ENCODE assay signal across 28 mouse cellular contexts in genomic region chr7:84098098-84098497, GRCm38 (mm10). TPM values are rescaled to one million over a fixed set of nuclear protein-coding genes. Genes with fewer than 3 reads are reported as not detected.
"Had no signal": no experiment of that assay in that cellular context is flagged by ENCODE, and none has a peak within 500 bp of the region (broad histone marks: within the 10 kb centered on the region; RNA-seq: fewer than 3 reads in every experiment).

No protein-coding gene starts in this region.

- H3K27ac ChIP-seq: gastrocnemius, adult 2 months; heart, embryonic 10.5 days; hindbrain, embryonic 13.5 days; hindbrain, embryonic 15.5 days; hindbrain, postnatal 0 days; kidney, embryonic 15.5 days; kidney, postnatal 0 days; limb, embryonic 13.5 days; limb, embryonic 15.5 days; liver, embryonic 12.5 days; liver, embryonic 14.5 days had no signal

- H3K9ac ChIP-seq: heart, embryonic 12.5 days; hindbrain, embryonic 13.5 days; hindbrain, embryonic 15.5 days; kidney, embryonic 15.5 days; limb, embryonic 13.5 days; limb, embryonic 15.5 days; liver, embryonic 12.5 days; liver, embryonic 14.5 days had no signal

- H3K27me3 ChIP-seq: heart, embryonic 12.5 days; hindbrain, embryonic 13.5 days; hindbrain, embryonic 15.5 days; kidney, embryonic 15.5 days; limb, embryonic 13.5 days; limb, embryonic 15.5 days; liver, embryonic 12.5 days had no signal

- H3K4me1 ChIP-seq: heart, embryonic 10.5 days; hindbrain, embryonic 15.5 days; kidney, embryonic 15.5 days; limb, embryonic 13.5 days; limb, embryonic 15.5 days; liver, embryonic 12.5 days had no signal

- DNase-seq: gastrocnemius, adult 2 months; gastrocnemius, postnatal 10 days; gastrocnemius, postnatal 25 days; heart, adult 18-20 months; heart, postnatal 14 days; heart, postnatal 36 days; kidney, adult 11 months; kidney, adult 2 months; kidney, adult 9 months; kidney, postnatal 14 days; kidney, postnatal 36 days; layer of hippocampus, adult 9-11 months; layer of hippocampus, postnatal 36 days; left cerebral cortex, postnatal 4 days had no signal

- H3K36me3 ChIP-seq: heart, embryonic 10.5 days; heart, embryonic 12.5 days; hindbrain, embryonic 13.5 days; hindbrain, embryonic 15.5 days; kidney, embryonic 15.5 days; limb, embryonic 13.5 days; limb, embryonic 15.5 days; liver, embryonic 12.5 days had no signal

- ATAC-seq: hindbrain, postnatal 0 days; intestine, embryonic 16.5 days; liver, embryonic 12.5 days had no signal

- H3K4me3 ChIP-seq: gastrocnemius, adult 2 months; heart, embryonic 10.5 days; heart, embryonic 12.5 days; hindbrain, embryonic 13.5 days; hindbrain, embryonic 15.5 days; kidney, embryonic 15.5 days; limb, embryonic 13.5 days; limb, embryonic 15.5 days; liver, embryonic 12.5 days had no signal

- H3K9me3 ChIP-seq: heart, embryonic 10.5 days; heart, embryonic 12.5 days; hindbrain, embryonic 13.5 days; hindbrain, embryonic 15.5 days; kidney, embryonic 15.5 days; limb, embryonic 13.5 days; limb, embryonic 15.5 days; liver, embryonic 12.5 days had no signal

RNA-seq across cellular contexts. Expression of gene Cemip, which starts 11.8 kb away (rescaled TPM):
- polyA plus RNA-seq: limb, embryonic 11.5 days; liver, adult 2 months had no signal
